Mouse (Mus musculus) lung, adult 2 months (tissue): ENCODE results near the gene Srsf10. TPM values are rescaled to one million over a fixed set of nuclear protein-coding genes. Genes with fewer than 3 reads are reported as not detected.

ENCODE experiments used
- DNase-seq: peaks from one replicate; pipeline ENCODE4 v3.0.0; 2022
- H3K4me1 ChIP-seq: fragments of 200-500 bp; 2 replicates; pipeline ENCODE4 v1.6.1; 2011; ENCODE audit warnings: low read length; ENCODE audit not compliant: control insufficient read depth, insufficient read depth
- H3K4me3 ChIP-seq: fragments of 200-500 bp; replicated peaks from 2 replicates; pipeline ENCODE3; 2011; ENCODE audit warnings: low read depth, mild to moderate bottlenecking, control low read depth, low read length; ENCODE audit errors: extremely low read depth
- CTCF ChIP-seq: fragments of 200-500 bp; IDR thresholded peaks from 2 replicates; pipeline ENCODE4 v1.5.1; 2011; ENCODE audit warnings: mild to moderate bottlenecking, low read length, control low read depth; ENCODE audit not compliant: insufficient read depth
- POLR2A ChIP-seq: fragments of 200-500 bp; IDR thresholded peaks from 2 replicates; pipeline ENCODE4 v1.6.1; 2011; ENCODE audit warnings: low read depth, mild to moderate bottlenecking, control low read depth, low read length, borderline replicate concordance; ENCODE audit errors: extremely low read depth
- WGBS: fragments of 180-500 bp; shearing (Covaris S2); methylation state at CpG from one replicate; pipeline ENCODE4 v1.1.7; 2018; 5-methylcytosine and 5-hydroxymethylcytosine counted together
- polyA plus RNA-seq: library from polyadenylated mRNA; depleted of rRNA; stranded (reverse); fragments of >200 nt; gene quantifications from 2 replicates; pipeline ENCODE4 v1.2.3, GENCODE M21; 2012

Srsf10 gene
- polyA plus RNA-seq, 1 experiment, result 72.6 TPM

DNA sequence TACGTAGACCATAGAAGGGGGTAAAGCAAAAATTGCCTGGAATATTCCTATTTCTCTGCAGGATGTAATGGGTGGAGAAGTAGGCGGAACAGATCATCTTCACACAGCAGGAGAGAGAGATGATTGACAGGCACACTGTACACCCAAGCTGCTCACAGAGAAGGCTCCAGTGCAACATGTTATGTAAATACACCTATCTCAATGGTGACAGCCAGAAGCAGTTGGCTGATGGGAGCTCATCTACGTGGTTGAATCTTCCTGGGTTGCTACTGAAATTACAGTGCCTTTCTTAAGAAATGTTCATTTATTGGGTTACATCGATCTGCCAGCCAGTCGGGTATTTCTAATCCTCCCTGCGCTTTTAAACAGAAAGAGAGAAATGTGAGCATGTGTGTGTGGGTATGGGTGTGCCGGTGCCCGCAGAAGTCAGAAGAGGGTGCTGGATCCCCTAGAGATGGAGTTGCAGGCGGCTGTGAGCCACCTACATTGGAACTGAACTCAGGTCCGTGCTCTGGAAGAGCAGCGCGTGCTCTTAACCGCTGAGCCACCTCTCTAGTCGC, 1.5 kb upstream of the Srsf10 start:
- 92% methylated on average over 14 of the region's 14 CpGs for WGBS
- H3K4me3 ChIP-seq, result no peak overlapping the region
- DNase-seq, result no peak
- H3K4me1 ChIP-seq, result peaks cover 7% of the 10 kb centered on the region
- TF ChIP-seq POLR2A, result no peak
- TF ChIP-seq CTCF, result no peak

DNA sequence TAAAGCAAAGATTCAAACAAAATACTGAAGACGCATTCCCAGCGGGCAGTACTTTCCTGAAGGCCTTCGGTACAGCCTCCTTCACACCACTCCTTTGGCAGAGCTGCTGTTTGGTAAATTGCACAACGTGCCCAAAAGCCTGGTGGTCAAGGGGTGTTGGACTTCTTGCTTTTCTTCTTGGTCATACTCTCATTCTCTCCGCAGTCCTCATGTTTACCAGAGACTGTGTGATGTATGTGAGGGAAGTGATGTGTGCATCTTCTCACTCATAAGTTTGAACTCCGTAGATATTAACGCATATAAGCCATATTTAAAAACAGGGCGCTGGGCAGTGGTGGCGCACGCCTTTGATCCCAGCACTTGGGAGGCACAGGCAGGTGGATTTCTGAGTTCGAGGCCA, 917 bp upstream of the Srsf10 start:
- H3K4me1 ChIP-seq, result peaks cover 7% of the 10 kb centered on the region
- TF ChIP-seq CTCF, result no peak
- no peak for TF ChIP-seq POLR2A
- WGBS, result 62% methylated on average over 11 of the region's 11 CpGs
- no peak overlapping the region for H3K4me3 ChIP-seq
- no peak for DNase-seq

DNA sequence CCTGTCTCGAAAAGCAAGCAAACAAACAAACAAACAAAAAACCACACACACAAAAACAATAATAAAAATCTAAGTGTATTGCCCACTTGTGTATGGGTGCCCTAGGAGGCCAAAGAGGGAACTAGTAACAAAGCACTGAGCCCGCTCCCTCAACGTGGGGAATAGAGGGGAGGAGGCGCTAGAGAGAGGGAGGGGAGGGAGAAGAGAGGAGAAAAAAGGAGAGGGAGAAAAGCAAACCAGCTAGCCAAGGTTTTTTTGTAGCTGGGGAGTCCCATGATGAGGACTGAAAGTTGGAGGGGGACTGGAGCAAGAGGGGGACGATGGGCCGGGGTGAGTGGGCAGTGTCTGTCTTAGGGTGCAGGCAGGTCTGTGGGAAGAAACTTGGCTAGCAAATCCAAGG, 467 bp upstream of the Srsf10 start:
- H3K4me1 ChIP-seq, result peaks cover 7% of the 10 kb centered on the region
- TF ChIP-seq CTCF, result no peak
- TF ChIP-seq POLR2A, result no peak
- H3K4me3 ChIP-seq, result peak overlapping the region; percentile 93
- DNase-seq, result no peak
- WGBS, result 4% methylated on average over 6 of the region's 6 CpGs

- Histone ChIP-seq H3K4me3 (peak overlapping the region; percentile 99), H3K4me1 (peaks cover 11% of the 10 kb centered on the region)
- 1% methylated on average over 88 of the region's 91 CpGs for WGBS
- DNase-seq, result peak; percentile 68
- TF ChIP-seq CTCF (no peak), POLR2A (no peak)
Measured at GRCm38 (mm10) chr4:135856223-135857091, 910 bp downstream of the Srsf10 start.

DNA sequence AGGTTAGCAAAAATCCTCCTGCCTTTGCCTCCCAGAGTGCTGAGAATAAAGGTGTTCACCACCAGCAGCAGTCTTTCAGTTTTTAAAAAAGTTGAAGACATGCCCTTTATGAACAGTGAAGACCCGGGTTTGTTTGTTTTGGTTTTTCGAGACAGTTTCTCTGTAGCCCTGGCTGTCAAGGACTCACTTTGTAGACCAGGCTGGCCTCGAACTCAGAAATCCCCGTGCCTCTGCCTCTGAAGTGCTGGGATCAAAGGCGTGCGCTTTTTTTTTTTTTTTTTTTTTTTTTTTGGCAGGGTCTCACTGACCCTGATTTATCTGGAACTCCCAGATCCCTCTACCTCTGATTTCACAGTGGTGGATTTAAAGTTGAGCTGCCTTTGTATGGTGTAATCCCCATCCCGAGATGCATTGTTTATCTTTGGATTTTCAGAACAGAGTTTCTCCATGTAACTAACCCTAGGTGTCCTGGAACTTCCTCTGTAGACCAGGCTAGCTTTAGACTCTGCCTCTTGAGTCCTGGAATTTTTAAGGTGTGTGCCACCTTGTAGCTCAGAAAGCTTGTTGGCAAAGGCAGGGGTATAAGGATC, 2.1 kb downstream of the Srsf10 start:
- H3K4me1 ChIP-seq, result peaks cover 13% of the 10 kb centered on the region
- DNase-seq, result no peak
- H3K4me3 ChIP-seq, result no peak overlapping the region
- 10% methylated on average over 7 of the region's 7 CpGs for WGBS
- TF ChIP-seq POLR2A, result no peak
- TF ChIP-seq CTCF, result no peak

DNA sequence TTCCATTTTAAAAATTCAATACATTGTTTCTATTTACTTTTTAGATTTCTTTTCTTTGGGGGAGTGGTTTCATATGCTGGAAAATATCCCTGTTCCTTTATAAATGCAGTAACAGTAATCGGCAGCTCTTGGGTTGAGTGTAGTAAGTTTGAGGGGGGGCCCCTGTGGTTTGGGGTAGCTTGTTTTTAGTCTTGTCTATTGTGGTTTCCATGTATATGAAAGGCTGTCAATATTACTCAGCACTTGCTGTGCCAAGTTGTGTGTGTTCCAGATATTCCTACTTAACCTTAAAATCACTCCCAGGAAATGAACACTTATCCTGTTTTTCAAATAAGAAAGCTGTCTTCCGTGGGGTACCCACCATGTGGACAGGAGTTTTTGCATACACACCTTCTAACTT, 13.4 kb downstream of the Srsf10 start:
- Histone ChIP-seq H3K4me1 (peaks cover 13% of the 10 kb centered on the region), H3K4me3 (no peak overlapping the region)
- TF ChIP-seq POLR2A (no peak), CTCF (no peak)
- DNase-seq, result no peak
- WGBS, result 6% methylated on average over 2 of the region's 2 CpGs

DNA sequence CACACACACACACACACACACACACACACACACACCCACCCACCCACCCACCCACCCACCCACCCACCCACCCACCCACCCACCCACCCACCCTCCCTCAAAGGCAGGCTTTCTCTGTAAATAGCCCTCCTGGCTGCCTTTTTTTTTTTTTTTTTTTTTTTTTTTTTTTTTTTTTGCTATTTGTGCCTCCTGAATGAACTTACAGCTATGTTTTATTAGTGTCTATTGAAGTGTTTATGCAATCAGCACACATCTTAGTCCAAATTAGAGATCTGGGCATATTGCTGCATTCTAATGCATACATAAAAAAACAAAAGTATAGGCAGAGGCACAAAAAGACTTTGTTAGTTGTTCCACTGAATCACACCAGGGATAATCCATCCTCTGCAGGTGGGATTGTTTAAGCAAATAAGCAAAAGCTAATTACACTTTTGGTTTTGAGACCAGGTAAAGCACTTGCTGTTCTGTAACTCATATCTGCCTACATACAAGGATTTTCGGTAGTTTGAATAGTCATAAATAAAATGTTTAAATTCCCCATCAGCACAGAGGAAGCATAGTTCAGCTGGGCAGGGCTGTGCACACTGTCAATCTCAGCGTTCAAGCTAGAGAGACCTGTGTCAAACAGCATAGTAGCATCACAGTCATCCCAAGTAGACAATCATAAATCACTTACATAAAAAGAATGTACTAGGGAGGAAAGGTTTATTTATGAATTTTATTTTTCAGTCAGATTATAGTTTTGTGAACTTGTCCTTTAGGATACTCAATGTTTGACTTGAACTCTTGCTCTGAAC, 14.9 kb downstream of the Srsf10 start:
- Histone ChIP-seq H3K4me1 (peaks cover 24% of the 10 kb centered on the region), H3K4me3 (no peak overlapping the region)
- WGBS, result 10% methylated on average over 2 of the region's 2 CpGs
- no peak for TF ChIP-seq POLR2A
- no peak for TF ChIP-seq CTCF
- DNase-seq, result no peak

DNA sequence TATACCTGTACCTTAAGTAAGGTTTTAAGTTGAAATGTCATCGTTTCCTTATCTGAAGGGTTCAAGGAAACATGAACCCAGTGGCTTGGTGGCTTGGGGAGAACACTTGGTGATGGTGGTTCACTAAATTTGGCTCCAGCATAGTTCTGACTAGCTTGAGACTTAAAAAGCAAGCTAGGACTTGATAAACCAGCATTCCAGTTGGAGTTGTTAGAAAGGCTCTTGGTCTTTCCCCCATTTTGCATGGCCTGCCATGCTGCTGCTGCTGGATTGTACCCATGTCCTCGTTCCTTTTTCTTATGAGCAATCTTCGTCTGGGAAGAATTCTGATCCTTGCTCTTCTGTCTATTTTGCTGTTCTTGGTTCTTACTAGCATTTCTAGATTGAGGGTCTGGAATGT, 16.5 kb downstream of the Srsf10 start:
- 15% methylated on average over 3 of the region's 3 CpGs for WGBS
- Histone ChIP-seq H3K4me3 (no peak overlapping the region), H3K4me1 (peaks cover 35% of the 10 kb centered on the region)
- no peak for TF ChIP-seq POLR2A
- no peak for TF ChIP-seq CTCF
- DNase-seq, result no peak

GRCm38 (mm10) chr4:135872589-135873391, 17.2 kb downstream of the Srsf10 start:
- Histone ChIP-seq H3K4me3 (peak overlapping the region; percentile 84), H3K4me1 (peaks cover 36% of the 10 kb centered on the region)
- no peak for DNase-seq
- WGBS, result 2% methylated on average over 17 of the region's 17 CpGs
- no peak for TF ChIP-seq POLR2A
- no peak for TF ChIP-seq CTCF
